Mouse (Mus musculus): ENCODE data around the gene Arl15. TPM values are rescaled to one million over a fixed set of nuclear protein-coding genes. Genes with fewer than 3 reads are reported as not detected.
A peak's percentile ranks its signal among the peaks of the same experiment; 100 is the strongest.

Gene Arl15
- polyA plus RNA-seq, 1 experiment from 2014 or later = 8.7 TPM

- H3K9me3 ChIP-seq (ENCODE audit: control insufficient read depth, low read length) = no peaks in the 10 kb centered on the region
- H3K4me3 ChIP-seq (ENCODE audit: low read depth, low read length) = no peak overlapping the region
- no peaks in the 10 kb centered on the region for H3K27me3 ChIP-seq (replicated peaks; ENCODE audit: control insufficient read depth, insufficient read depth, low read length)
- H3K4me2 ChIP-seq = no peak overlapping the region
- 81% methylated on average over 4 of the region's 4 CpGs for WGBS
- ATAC-seq (replicated peaks; ENCODE audit: low FRiP score) (no peak), DNase-seq (ENCODE audit: low spot score) (no peak)
- H3K27ac ChIP-seq (ENCODE audit: low read depth, low read length) = no peak overlapping the region
- no peaks in the 10 kb centered on the region for H3K36me3 ChIP-seq (ENCODE audit: control insufficient read depth, insufficient read depth, low read length)
- H3K9ac ChIP-seq (ENCODE audit: low read depth, low read length) = no peak overlapping the region
- peaks cover 37% of the 10 kb centered on the region for H3K4me1 ChIP-seq (replicated peaks; ENCODE audit: control insufficient read depth, insufficient read depth, low read length)
Observed at GRCm38 (mm10) chr13:113844717-113845116, 50.4 kb downstream of the Arl15 start.

GRCm38 (mm10) chr13:113845229-113845628 is 50.9 kb downstream of the Arl15 start:
- WGBS = 74% methylated on average over 1 of the region's 1 CpGs
- Histone ChIP-seq H3K4me2 (no peak overlapping the region), H3K27me3 (replicated peaks; ENCODE audit: control insufficient read depth, insufficient read depth, low read length) (no peaks in the 10 kb centered on the region), H3K9me3 (ENCODE audit: control insufficient read depth, low read length) (no peaks in the 10 kb centered on the region), H3K4me1 (replicated peaks; ENCODE audit: control insufficient read depth, insufficient read depth, low read length) (peaks cover 41% of the 10 kb centered on the region), H3K27ac (ENCODE audit: low read depth, low read length) (no peak overlapping the region), H3K4me3 (ENCODE audit: low read depth, low read length) (no peak overlapping the region), H3K9ac (ENCODE audit: low read depth, low read length) (no peak overlapping the region), H3K36me3 (ENCODE audit: control insufficient read depth, insufficient read depth, low read length) (no peaks in the 10 kb centered on the region)
- ATAC-seq (replicated peaks; ENCODE audit: low FRiP score) = no peak
- DNase-seq (ENCODE audit: low spot score) = no peak

GRCm38 (mm10) chr13:113846413-113846812 is 52.1 kb downstream of the Arl15 start:
- Histone ChIP-seq H3K36me3 (ENCODE audit: control insufficient read depth, insufficient read depth, low read length) (no peaks in the 10 kb centered on the region), H3K4me3 (ENCODE audit: low read depth, low read length) (no peak overlapping the region), H3K9ac (ENCODE audit: low read depth, low read length) (no peak overlapping the region), H3K4me2 (no peak overlapping the region), H3K9me3 (ENCODE audit: control insufficient read depth, low read length) (no peaks in the 10 kb centered on the region), H3K27ac (ENCODE audit: low read depth, low read length) (no peak overlapping the region), H3K27me3 (replicated peaks; ENCODE audit: control insufficient read depth, insufficient read depth, low read length) (no peaks in the 10 kb centered on the region), H3K4me1 (replicated peaks; ENCODE audit: control insufficient read depth, insufficient read depth, low read length) (peaks cover 53% of the 10 kb centered on the region)
- DNase-seq (ENCODE audit: low spot score) = no peak
- 81% methylated on average over 10 of the region's 10 CpGs for WGBS
- ATAC-seq (replicated peaks; ENCODE audit: low FRiP score) = no peak

- ATAC-seq (replicated peaks; ENCODE audit: low FRiP score) (peak; percentile 68), DNase-seq (ENCODE audit: low spot score) (no peak)
- Histone ChIP-seq H3K4me1 (replicated peaks; ENCODE audit: control insufficient read depth, insufficient read depth, low read length) (peaks cover 46% of the 10 kb centered on the region), H3K27ac (ENCODE audit: low read depth, low read length) (peak overlapping the region; percentile 55), H3K36me3 (ENCODE audit: control insufficient read depth, insufficient read depth, low read length) (no peaks in the 10 kb centered on the region), H3K4me3 (ENCODE audit: low read depth, low read length) (no peak overlapping the region), H3K27me3 (replicated peaks; ENCODE audit: control insufficient read depth, insufficient read depth, low read length) (no peaks in the 10 kb centered on the region), H3K9me3 (ENCODE audit: control insufficient read depth, low read length) (no peaks in the 10 kb centered on the region), H3K9ac (ENCODE audit: low read depth, low read length) (no peak overlapping the region), H3K4me2 (peak overlapping the region; percentile 22; the same call in 1 of the 2 replicates)
- 73% methylated on average over 8 of the region's 8 CpGs for WGBS
Observed at GRCm38 (mm10) chr13:113850431-113851034, 56.2 kb downstream of the Arl15 start.

- H3K36me3 ChIP-seq (ENCODE audit: control insufficient read depth, insufficient read depth, low read length) = no peaks in the 10 kb centered on the region
- H3K9ac ChIP-seq (ENCODE audit: low read depth, low read length) = no peak overlapping the region
- DNase-seq (ENCODE audit: low spot score) (no peak), ATAC-seq (replicated peaks; ENCODE audit: low FRiP score) (peak; percentile 22; the same call in 1 of the 2 replicates)
- WGBS = 83% methylated on average over 13 of the region's 13 CpGs
- H3K4me1 ChIP-seq (replicated peaks; ENCODE audit: control insufficient read depth, insufficient read depth, low read length) = peaks cover 50% of the 10 kb centered on the region
- H3K9me3 ChIP-seq (ENCODE audit: control insufficient read depth, low read length) = no peaks in the 10 kb centered on the region
- H3K27ac ChIP-seq (ENCODE audit: low read depth, low read length) = peak overlapping the region; percentile 59
- H3K4me2 ChIP-seq = peak overlapping the region; percentile 55
- no peaks in the 10 kb centered on the region for H3K27me3 ChIP-seq (replicated peaks; ENCODE audit: control insufficient read depth, insufficient read depth, low read length)
- 0 out of 2 replicates have a peak overlapping the region, but pooled peaks have one; percentile 5 for H3K4me3 ChIP-seq (ENCODE audit: low read depth, low read length)
Observed at GRCm38 (mm10) chr13:113851602-113852375, 57.5 kb downstream of the Arl15 start.

GRCm38 (mm10) chr13:113852376-113852666 is 58.0 kb downstream of the Arl15 start:
- H3K9me3 ChIP-seq (ENCODE audit: control insufficient read depth, low read length) = no peaks in the 10 kb centered on the region
- peaks cover 55% of the 10 kb centered on the region for H3K4me1 ChIP-seq (replicated peaks; ENCODE audit: control insufficient read depth, insufficient read depth, low read length)
- H3K27me3 ChIP-seq (replicated peaks; ENCODE audit: control insufficient read depth, insufficient read depth, low read length) = no peaks in the 10 kb centered on the region
- no peak overlapping the region for H3K9ac ChIP-seq (ENCODE audit: low read depth, low read length)
- ATAC-seq (replicated peaks; ENCODE audit: low FRiP score) = peak; percentile 76
- peak overlapping the region; percentile 59 for H3K27ac ChIP-seq (ENCODE audit: low read depth, low read length)
- 0 out of 2 replicates have a peak overlapping the region, but pooled peaks have one; percentile 5 for H3K4me3 ChIP-seq (ENCODE audit: low read depth, low read length)
- WGBS = 54% methylated on average over 6 of the region's 6 CpGs
- peak overlapping the region; percentile 55 for H3K4me2 ChIP-seq
- no peaks in the 10 kb centered on the region for H3K36me3 ChIP-seq (ENCODE audit: control insufficient read depth, insufficient read depth, low read length)
- DNase-seq (ENCODE audit: low spot score) = no peak

- no peak overlapping the region for H3K27ac ChIP-seq (ENCODE audit: low read depth, low read length)
- peaks cover 62% of the 10 kb centered on the region for H3K4me1 ChIP-seq (replicated peaks; ENCODE audit: control insufficient read depth, insufficient read depth, low read length)
- no peak for ATAC-seq (replicated peaks; ENCODE audit: low FRiP score)
Observed at GRCm38 (mm10) chr13:113854146-113854545, 59.8 kb downstream of the Arl15 start.

GRCm38 (mm10) chr13:113854551-113855312 is 60.4 kb downstream of the Arl15 start:
- Histone ChIP-seq H3K4me2 (no peak overlapping the region), H3K4me3 (ENCODE audit: low read depth, low read length) (no peak overlapping the region), H3K27ac (ENCODE audit: low read depth, low read length) (0 out of 2 replicates have a peak overlapping the region, but pooled peaks have one; percentile 19), H3K27me3 (replicated peaks; ENCODE audit: control insufficient read depth, insufficient read depth, low read length) (no peaks in the 10 kb centered on the region), H3K36me3 (ENCODE audit: control insufficient read depth, insufficient read depth, low read length) (no peaks in the 10 kb centered on the region), H3K4me1 (replicated peaks; ENCODE audit: control insufficient read depth, insufficient read depth, low read length) (peaks cover 62% of the 10 kb centered on the region), H3K9me3 (ENCODE audit: control insufficient read depth, low read length) (no peaks in the 10 kb centered on the region), H3K9ac (ENCODE audit: low read depth, low read length) (no peak overlapping the region)
- 76% methylated on average over 13 of the region's 13 CpGs for WGBS
- DNase-seq (ENCODE audit: low spot score) = no peak
- no peak for ATAC-seq (replicated peaks; ENCODE audit: low FRiP score)

More at GRCm38 (mm10) chr13:113854146-113854545, 59.8 kb downstream of the Arl15 start:
- DNase-seq (ENCODE audit: low spot score) = peak; percentile 26
- Histone ChIP-seq H3K9ac (ENCODE audit: low read depth, low read length) (no peak overlapping the region), H3K4me3 (ENCODE audit: low read depth, low read length) (no peak overlapping the region), H3K9me3 (ENCODE audit: control insufficient read depth, low read length) (no peaks in the 10 kb centered on the region), H3K36me3 (ENCODE audit: control insufficient read depth, insufficient read depth, low read length) (no peaks in the 10 kb centered on the region), H3K27me3 (replicated peaks; ENCODE audit: control insufficient read depth, insufficient read depth, low read length) (no peaks in the 10 kb centered on the region), H3K4me2 (no peak overlapping the region)
- WGBS = 78% methylated on average over 4 of the region's 4 CpGs

Data from liver, embryonic 11.5 days (tissue).